Mouse (Mus musculus): ENCODE measurements around the gene Sprr3. TPM values are rescaled to one million over a fixed set of nuclear protein-coding genes. Genes with fewer than 3 reads are reported as not detected.

The Sprr3 gene
- polyA plus RNA-seq, 2 experiments, result not detected

DNA sequence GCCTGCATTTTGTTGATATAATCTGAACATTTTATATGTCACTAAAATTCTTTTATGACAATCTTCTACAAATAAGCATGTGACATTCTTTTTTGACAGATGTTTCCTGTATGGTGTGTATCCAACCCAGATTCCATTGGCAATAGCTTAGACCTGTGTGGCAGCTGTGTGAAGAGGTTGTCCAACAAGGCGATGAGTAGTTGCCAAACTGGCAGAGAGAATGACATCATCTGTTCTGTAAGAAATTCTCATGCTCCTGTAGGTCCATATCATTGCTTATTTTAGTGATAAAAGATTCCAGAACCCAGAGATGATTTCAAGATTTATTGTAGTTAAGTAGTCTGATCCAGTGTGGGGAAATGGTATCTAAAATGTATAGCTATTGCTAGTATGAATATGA is 8.1 kb upstream of the Sprr3 start:
- ATAC-seq (ENCODE audit: insufficient read depth) (no peak), DNase-seq (ENCODE audit: low read depth in 3 of 3, low spot score in 3 of 3) (no peak)
- Histone ChIP-seq H3K4me2 (ENCODE audit: low read depth) (no peak overlapping the region), H3K9ac (replicated peaks) (no peak overlapping the region), H3K27ac (no peak overlapping the region), H3K9me3 (ENCODE audit: control insufficient read depth, low read length) (no peaks in the 10 kb centered on the region), H3K4me1 (replicated peaks; ENCODE audit: control insufficient read depth in 2 of 2, insufficient read depth in 2 of 2, low read length in 1 of 2) (no peaks in the 10 kb centered on the region), H3K27me3 (ENCODE audit: control insufficient read depth, insufficient read depth, low read length) (no peaks in the 10 kb centered on the region), H3K36me3 (replicated peaks; ENCODE audit: control insufficient read depth, insufficient read depth, low read depth) (no peaks in the 10 kb centered on the region), H3K4me3 (ENCODE audit: insufficient read depth in 1 of 2, low read depth in 2 of 2, low read length in 2 of 2) (no peak overlapping the region)
- WGBS (ENCODE audit: insufficient replicate concordance), result 54% methylated on average over 1 of the region's 1 CpGs
- TF ChIP-seq CTCF (IDR thresholded peaks at IDR 0.05; ENCODE audit: low read depth) (no peak), EP300 (IDR thresholded peaks at IDR 0.05; ENCODE audit: low read depth) (no peak)

DNA sequence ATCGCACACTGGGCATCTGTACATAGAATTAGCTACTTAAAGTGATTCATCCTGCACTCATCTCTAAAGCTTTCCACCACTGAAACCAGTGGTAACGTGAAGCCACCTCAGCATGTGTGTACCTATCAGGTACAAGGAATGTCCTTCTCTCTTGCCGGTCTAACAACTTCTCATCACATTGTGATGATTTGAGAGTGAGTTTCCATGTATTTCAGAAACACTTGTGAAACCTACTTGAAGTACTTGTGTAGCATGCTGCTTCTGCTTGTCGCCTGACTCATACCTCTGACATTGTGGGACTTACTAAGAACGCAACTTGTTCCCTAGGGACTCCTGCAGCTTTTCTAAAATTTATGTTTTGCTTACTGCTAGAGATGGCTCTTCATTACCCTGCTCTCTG is 3.4 kb downstream of the Sprr3 start:
- no peak for DNase-seq (ENCODE audit: low read depth in 3 of 3, low spot score in 3 of 3)
- no peak for ATAC-seq (ENCODE audit: insufficient read depth)
- WGBS (ENCODE audit: insufficient replicate concordance), result 59% methylated on average over 5 of the region's 5 CpGs
- Histone ChIP-seq H3K36me3 (replicated peaks; ENCODE audit: control insufficient read depth, insufficient read depth, low read depth) (no peaks in the 10 kb centered on the region), H3K4me1 (replicated peaks; ENCODE audit: control insufficient read depth in 2 of 2, insufficient read depth in 2 of 2, low read length in 1 of 2) (no peaks in the 10 kb centered on the region), H3K4me2 (ENCODE audit: low read depth) (no peak overlapping the region), H3K27ac (no peak overlapping the region), H3K4me3 (ENCODE audit: insufficient read depth in 1 of 2, low read depth in 2 of 2, low read length in 2 of 2) (no peak overlapping the region), H3K27me3 (ENCODE audit: control insufficient read depth, insufficient read depth, low read length) (no peaks in the 10 kb centered on the region), H3K9me3 (ENCODE audit: control insufficient read depth, low read length) (no peaks in the 10 kb centered on the region), H3K9ac (replicated peaks) (no peak overlapping the region)
- no peak for TF ChIP-seq EP300 (IDR thresholded peaks at IDR 0.05; ENCODE audit: low read depth)
- no peak for TF ChIP-seq CTCF (IDR thresholded peaks at IDR 0.05; ENCODE audit: low read depth)

DNA sequence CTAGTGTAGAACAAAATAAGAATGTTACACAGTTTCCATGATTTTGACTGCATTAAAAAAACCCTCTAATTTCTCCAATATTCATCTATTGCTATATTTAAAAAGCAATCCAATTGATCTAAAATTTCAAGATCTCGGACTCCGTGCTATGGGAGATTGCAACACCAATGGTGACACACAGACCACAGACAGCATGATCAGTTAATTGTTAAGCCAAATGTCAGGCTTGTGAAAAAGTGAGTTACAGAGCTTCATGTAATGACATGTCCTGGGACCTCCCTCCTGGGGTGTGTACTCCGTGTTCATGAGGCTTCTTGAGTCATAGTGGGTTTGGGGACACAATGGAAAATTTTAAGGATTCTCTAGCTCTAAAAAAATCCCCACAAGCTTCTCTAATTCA is 18.3 kb downstream of the Sprr3 start:
- DNase-seq (ENCODE audit: low read depth in 3 of 3, low spot score in 3 of 3) (no peak), ATAC-seq (ENCODE audit: insufficient read depth) (no peak)
- Histone ChIP-seq H3K4me2 (ENCODE audit: low read depth) (no peak overlapping the region), H3K27me3 (ENCODE audit: control insufficient read depth, insufficient read depth, low read length) (no peaks in the 10 kb centered on the region), H3K27ac (no peak overlapping the region), H3K9me3 (ENCODE audit: control insufficient read depth, low read length) (no peaks in the 10 kb centered on the region), H3K4me3 (ENCODE audit: insufficient read depth in 1 of 2, low read depth in 2 of 2, low read length in 2 of 2) (no peak overlapping the region), H3K9ac (replicated peaks) (no peak overlapping the region), H3K4me1 (replicated peaks; ENCODE audit: control insufficient read depth in 2 of 2, insufficient read depth in 2 of 2, low read length in 1 of 2) (no peaks in the 10 kb centered on the region), H3K36me3 (replicated peaks; ENCODE audit: control insufficient read depth, insufficient read depth, low read depth) (no peaks in the 10 kb centered on the region)
- TF ChIP-seq EP300 (IDR thresholded peaks at IDR 0.05; ENCODE audit: low read depth) (no peak), CTCF (IDR thresholded peaks at IDR 0.05; ENCODE audit: low read depth) (no peak)
- 67% methylated on average over 3 of the region's 3 CpGs for WGBS (ENCODE audit: insufficient replicate concordance)

DNA sequence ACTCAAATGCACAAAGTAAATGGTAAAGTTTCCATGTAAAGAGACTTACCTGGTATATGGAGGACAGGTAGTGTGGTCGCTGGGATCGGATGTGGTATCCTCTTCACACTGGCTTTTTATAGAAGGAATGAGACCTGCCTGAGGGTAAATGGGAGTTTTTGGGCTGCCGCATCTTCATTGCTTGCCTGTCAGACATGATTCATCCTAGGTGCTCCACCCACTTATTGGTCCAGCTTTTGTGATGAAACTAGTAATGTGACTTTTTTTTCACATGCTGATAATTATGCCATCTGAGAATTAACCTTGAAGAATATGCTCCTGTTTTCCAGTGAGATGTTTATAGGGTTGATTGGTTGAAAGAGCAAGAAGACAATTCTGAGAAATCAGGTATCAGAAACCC is 19.8 kb downstream of the Sprr3 start, which contains the start of gene Sprr1b:
TSS of gene Sprr1b (minus strand) at position 101 of the 400 bp plus-strand sequence.
- WGBS (ENCODE audit: insufficient replicate concordance), result 80% methylated on average over 3 of the region's 3 CpGs
- H3K9me3 ChIP-seq (ENCODE audit: control insufficient read depth, low read length), result no peaks in the 10 kb centered on the region
- ATAC-seq (ENCODE audit: insufficient read depth), result no peak

DNA sequence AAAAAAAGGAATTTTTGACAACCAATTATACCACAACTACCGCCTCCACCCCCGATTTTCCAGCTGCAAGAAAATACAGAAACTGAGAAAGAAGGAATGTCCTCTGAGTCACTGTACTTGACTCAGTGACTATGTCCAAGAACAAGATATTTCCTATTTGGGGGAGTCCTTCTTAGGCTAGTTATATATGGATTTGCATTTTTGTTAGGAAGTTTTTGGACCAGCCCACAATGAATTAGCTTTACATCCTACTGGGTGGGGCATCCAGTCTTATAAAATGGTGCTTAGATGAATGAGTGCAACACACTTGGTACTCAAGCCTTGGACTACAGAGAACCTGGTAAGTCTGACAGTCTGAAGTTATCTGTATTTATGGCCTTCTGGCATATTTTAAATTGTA is 26.2 kb downstream of the Sprr3 start, which contains the start of gene Sprr2k:
TSS of gene Sprr2k (plus strand) at position 301 of the 400 bp plus-strand sequence.
- DNase-seq (ENCODE audit: low read depth in 3 of 3, low spot score in 3 of 3), result no peak
- TF ChIP-seq CTCF (IDR thresholded peaks at IDR 0.05; ENCODE audit: low read depth) (no peak), EP300 (IDR thresholded peaks at IDR 0.05; ENCODE audit: low read depth) (no peak)
- Histone ChIP-seq H3K27me3 (ENCODE audit: control insufficient read depth, insufficient read depth, low read length) (no peaks in the 10 kb centered on the region), H3K4me3 (ENCODE audit: insufficient read depth in 1 of 2, low read depth in 2 of 2, low read length in 2 of 2) (no peak within 1 kb of the TSS), H3K9ac (replicated peaks) (no peak within 1 kb of the TSS), H3K27ac (no peak within 1 kb of the TSS), H3K4me1 (replicated peaks; ENCODE audit: control insufficient read depth in 2 of 2, insufficient read depth in 2 of 2, low read length in 1 of 2) (no peaks in the 10 kb centered on the region), H3K9me3 (ENCODE audit: control insufficient read depth, low read length) (no peaks in the 10 kb centered on the region), H3K4me2 (ENCODE audit: low read depth) (no peak within 1 kb of the TSS), H3K36me3 (replicated peaks; ENCODE audit: control insufficient read depth, insufficient read depth, low read depth) (no peaks in the 10 kb centered on the region)
- WGBS (ENCODE audit: insufficient replicate concordance), result 60% methylated on average over 2 of the region's 2 CpGs
- ATAC-seq (ENCODE audit: insufficient read depth), result no peak

More for the DNA sequence above, 19.8 kb downstream of the Sprr3 start, which contains the start of gene Sprr1b:
- H3K36me3 ChIP-seq (replicated peaks; ENCODE audit: control insufficient read depth, insufficient read depth, low read depth), result no peaks in the 10 kb centered on the region
- H3K4me1 ChIP-seq (replicated peaks; ENCODE audit: control insufficient read depth in 2 of 2, insufficient read depth in 2 of 2, low read length in 1 of 2), result no peaks in the 10 kb centered on the region
- TF ChIP-seq CTCF (IDR thresholded peaks at IDR 0.05; ENCODE audit: low read depth) (no peak), EP300 (IDR thresholded peaks at IDR 0.05; ENCODE audit: low read depth) (no peak)
- H3K4me3 ChIP-seq (ENCODE audit: insufficient read depth in 1 of 2, low read depth in 2 of 2, low read length in 2 of 2), result no peak within 1 kb of the TSS
- H3K4me2 ChIP-seq (ENCODE audit: low read depth), result no peak within 1 kb of the TSS
- no peak within 1 kb of the TSS for H3K9ac ChIP-seq (replicated peaks)
- H3K27ac ChIP-seq, result no peak within 1 kb of the TSS
- no peaks in the 10 kb centered on the region for H3K27me3 ChIP-seq (ENCODE audit: control insufficient read depth, insufficient read depth, low read length)
- no peak for DNase-seq (ENCODE audit: low read depth in 3 of 3, low spot score in 3 of 3)
